Mouse (Mus musculus) thymus, adult 2 months (tissue): ENCODE measurements around the gene Psmd13. TPM values are rescaled to one million over a fixed set of nuclear protein-coding genes. Genes with fewer than 3 reads are reported as not detected.

ENCODE experiments used
- DNase-seq: peaks from one replicate; pipeline ENCODE4 v3.0.0; 2021
- H3K27ac ChIP-seq: fragments of 200-500 bp; 2 replicates; pipeline ENCODE4 v1.5.1; 2012; ENCODE audit warnings: low read length, control low read depth; ENCODE audit not compliant: control insufficient read depth, insufficient read depth
- H3K27me3 ChIP-seq: fragments of 200-500 bp; 2 replicates; pipeline ENCODE4 v1.6.1; 2012; ENCODE audit warnings: mild to moderate bottlenecking, low read length, moderate library complexity, mixed read lengths; ENCODE audit not compliant: control insufficient read depth, insufficient read depth
- H3K36me3 ChIP-seq: fragments of 200-500 bp; 2 replicates; pipeline ENCODE4 v1.6.1; 2012; ENCODE audit warnings: mild to moderate bottlenecking, low read length, moderate library complexity; ENCODE audit not compliant: control insufficient read depth, insufficient read depth
- H3K4me1 ChIP-seq: fragments of 200-500 bp; replicated peaks from 2 replicates; pipeline ENCODE4 v1.6.1; 2012; ENCODE audit warnings: low read length; ENCODE audit not compliant: control insufficient read depth, insufficient read depth
- H3K4me3 ChIP-seq: fragments of 200-500 bp; 2 replicates; pipeline ENCODE4 v1.5.1; 2012; ENCODE audit warnings: mild to moderate bottlenecking, low read length, control low read depth, moderate library complexity; ENCODE audit not compliant: control insufficient read depth, insufficient read depth
- CTCF ChIP-seq: fragments of 200-500 bp; IDR thresholded peaks from 2 replicates; pipeline ENCODE4 v1.5.1; 2012; ENCODE audit warnings: mild to moderate bottlenecking, control low read depth, low read length, moderate library complexity, borderline replicate concordance; ENCODE audit not compliant: control insufficient read depth, poor library complexity, insufficient read depth; ENCODE audit errors: extremely low read depth
- POLR2A ChIP-seq: fragments of 200-500 bp; IDR thresholded peaks from 2 replicates; pipeline ENCODE4 v1.6.1; 2012; ENCODE audit warnings: mild to moderate bottlenecking, low read length, control low read depth, moderate library complexity; ENCODE audit not compliant: control insufficient read depth, poor library complexity, insufficient read depth; ENCODE audit errors: extremely low read depth
- WGBS: fragments of 180-500 bp; shearing (Covaris S2); methylation state at CpG from one replicate; pipeline ENCODE4 v1.1.7; 2018; 5-methylcytosine and 5-hydroxymethylcytosine counted together
- polyA plus RNA-seq: library from polyadenylated mRNA; depleted of rRNA; stranded (reverse); fragments of >200 nt; gene quantifications from 2 replicates; pipeline ENCODE4 v1.2.3, GENCODE M21; 2012

The Psmd13 gene
- polyA plus RNA-seq, 1 experiment, result 100 TPM

GRCm38 (mm10) chr7:140856785-140857549, 24.8 kb upstream of the Psmd13 start, which contains the start of gene Ric8a:
Ric8a (plus strand) TSS chr7:140856957.
- 0 out of 2 replicates have a peak, but pooled peaks have one; percentile 36 for TF ChIP-seq CTCF
- TF ChIP-seq POLR2A, result peak; percentile 66
- DNase-seq, result peak; percentile 85
- H3K27ac ChIP-seq, result peak within 1 kb of the TSS; percentile 77
- WGBS, result under 1% methylated on average over 50 of the region's 50 CpGs
- peaks cover 27% of the 10 kb centered on the region for H3K4me1 ChIP-seq
- peaks cover 23% of the 10 kb centered on the region for H3K36me3 ChIP-seq
- H3K27me3 ChIP-seq, result no peaks in the 10 kb centered on the region
- H3K4me3 ChIP-seq, result peak within 1 kb of the TSS; percentile 98

DNA sequence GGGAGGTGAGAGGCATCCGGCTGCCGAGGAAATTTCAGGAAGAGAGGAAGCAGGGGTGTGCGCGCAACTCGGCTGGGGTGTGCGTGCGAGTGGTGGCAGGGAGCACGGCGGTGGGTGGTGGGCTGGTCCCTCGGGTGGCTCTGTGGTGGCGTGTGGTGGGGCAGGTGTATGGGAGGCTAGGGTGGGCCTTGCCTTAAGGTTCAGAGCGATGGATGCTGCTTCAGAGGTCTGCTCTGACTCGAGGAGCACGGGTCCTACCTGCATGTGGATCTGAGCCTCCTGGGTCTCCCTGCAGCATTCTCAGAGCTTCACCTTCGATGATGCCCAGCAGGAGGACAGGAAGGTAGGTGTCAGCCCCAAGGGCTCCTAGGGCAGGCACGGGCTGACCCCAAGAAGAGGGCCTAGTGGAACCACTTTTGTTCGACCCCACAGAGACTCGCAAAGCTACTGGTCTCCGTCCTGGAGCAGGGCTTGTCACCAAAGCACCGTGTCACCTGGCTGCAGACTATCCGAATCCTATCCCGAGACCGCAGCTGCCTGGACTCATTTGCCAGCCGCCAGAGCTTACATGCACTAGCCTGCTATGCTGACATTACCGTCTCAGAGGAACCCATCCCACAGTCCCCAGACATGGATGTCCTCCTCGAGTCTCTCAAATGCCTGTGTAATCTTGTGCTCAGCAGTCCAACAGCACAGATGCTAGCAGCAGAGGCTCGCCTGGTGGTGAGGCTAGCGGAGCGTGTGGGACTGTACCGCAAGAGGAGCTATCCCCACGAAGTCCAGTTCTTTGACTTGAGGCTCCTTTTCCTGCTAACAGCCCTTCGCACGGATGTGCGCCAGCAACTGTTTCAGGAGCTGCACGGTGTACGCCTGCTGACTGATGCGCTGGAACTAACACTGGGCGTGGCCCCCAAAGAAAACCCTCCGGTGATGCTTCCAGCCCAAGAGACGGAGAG, 23.9 kb upstream of the Psmd13 start, which contains the start of gene Bet1l:
Gene Bet1l (minus strand): TSS at position 28 of the 956 bp plus-strand sequence.
- peak within 1 kb of the TSS; percentile 77 for H3K27ac ChIP-seq
- TF ChIP-seq CTCF (no peak), POLR2A (no peak)
- no peaks in the 10 kb centered on the region for H3K27me3 ChIP-seq
- peaks cover 27% of the 10 kb centered on the region for H3K4me1 ChIP-seq
- H3K36me3 ChIP-seq, result peaks cover 32% of the 10 kb centered on the region
- peak within 1 kb of the TSS; percentile 98 for H3K4me3 ChIP-seq
- 13% methylated on average over 40 of the region's 40 CpGs for WGBS
- DNase-seq, result peak; percentile 10

- H3K36me3 ChIP-seq, result peaks cover 34% of the 10 kb centered on the region
- 89% methylated on average over 8 of the region's 8 CpGs for WGBS
- no peak for DNase-seq
- no peak overlapping the region for H3K4me3 ChIP-seq
- H3K4me1 ChIP-seq, result peaks cover 27% of the 10 kb centered on the region
- H3K27ac ChIP-seq, result no peak overlapping the region
- TF ChIP-seq CTCF, result no peak
- no peak for TF ChIP-seq POLR2A
- no peaks in the 10 kb centered on the region for H3K27me3 ChIP-seq
Measured at GRCm38 (mm10) chr7:140858746-140859145, 23.0 kb upstream of the Psmd13 start.

DNA sequence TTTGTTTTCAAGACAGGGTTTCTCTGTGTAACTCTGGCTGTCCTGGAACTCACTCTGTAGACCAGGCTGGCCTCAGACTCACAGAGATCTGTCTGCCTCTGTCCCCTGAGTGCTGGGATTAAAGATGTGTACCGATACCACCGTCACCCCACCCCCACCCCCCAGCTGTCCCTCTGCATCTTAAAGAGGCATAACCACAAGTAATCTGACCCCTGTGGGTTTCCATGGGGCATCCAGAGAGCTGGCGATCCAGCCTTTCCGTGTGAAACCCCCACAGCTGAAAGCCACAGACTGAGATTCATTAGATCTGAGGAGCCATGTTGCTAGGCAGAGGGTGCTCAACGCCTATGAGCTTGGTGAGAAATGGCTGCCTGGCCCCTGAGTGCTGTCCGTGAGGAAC, 21.8 kb upstream of the Psmd13 start:
- TF ChIP-seq POLR2A (no peak), CTCF (no peak)
- no peak for DNase-seq
- no peaks in the 10 kb centered on the region for H3K27me3 ChIP-seq
- H3K4me3 ChIP-seq, result no peak overlapping the region
- H3K27ac ChIP-seq, result no peak overlapping the region
- H3K4me1 ChIP-seq, result peaks cover 25% of the 10 kb centered on the region
- peaks cover 39% of the 10 kb centered on the region for H3K36me3 ChIP-seq
- 85% methylated on average over 6 of the region's 6 CpGs for WGBS

GRCm38 (mm10) chr7:140860728-140861127, 21.0 kb upstream of the Psmd13 start:
- DNase-seq, result no peak
- no peaks in the 10 kb centered on the region for H3K27me3 ChIP-seq
- H3K4me3 ChIP-seq, result no peak overlapping the region
- H3K27ac ChIP-seq, result no peak overlapping the region
- 98% methylated on average over 5 of the region's 5 CpGs for WGBS
- TF ChIP-seq CTCF (no peak), POLR2A (no peak)
- H3K4me1 ChIP-seq, result peaks cover 19% of the 10 kb centered on the region
- H3K36me3 ChIP-seq, result peaks cover 39% of the 10 kb centered on the region

DNA sequence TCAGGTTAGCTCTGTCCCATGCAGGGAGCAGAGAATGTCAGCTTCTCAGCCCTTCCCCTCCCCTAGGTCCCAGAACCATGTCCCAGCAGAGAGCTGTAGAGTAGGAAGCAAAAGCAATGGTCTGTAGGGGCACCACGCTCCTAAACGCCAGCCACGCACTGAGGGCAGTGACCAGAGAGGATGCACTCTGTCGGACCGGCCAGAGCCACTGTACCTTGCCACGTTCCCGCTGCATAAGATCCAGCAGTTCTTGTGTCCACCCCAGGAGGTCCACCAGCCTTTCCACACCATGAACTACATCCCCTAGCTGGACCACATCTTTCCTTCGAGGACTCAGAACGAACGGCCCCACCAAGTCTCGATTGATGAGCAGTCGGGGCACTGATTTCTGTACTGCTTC, 17.0 kb upstream of the Psmd13 start:
- Histone ChIP-seq H3K4me3 (no peak overlapping the region), H3K27me3 (no peaks in the 10 kb centered on the region), H3K36me3 (peaks cover 39% of the 10 kb centered on the region), H3K4me1 (no peaks in the 10 kb centered on the region), H3K27ac (no peak overlapping the region)
- no peak for DNase-seq
- WGBS, result 96% methylated on average over 12 of the region's 12 CpGs
- TF ChIP-seq CTCF, result no peak
- no peak for TF ChIP-seq POLR2A
